Mouse (Mus musculus) embryonic facial prominence, embryonic 13.5 days (tissue): ENCODE measurements around the gene Dnajb1. TPM values are rescaled to one million over a fixed set of nuclear protein-coding genes. Genes with fewer than 3 reads are reported as not detected.
A peak's percentile ranks its signal among the peaks of the same experiment; 100 is the strongest.

ENCODE experiments used
- ATAC-seq: fragments of 200-750 bp; cut with Nextera tagmentation; 2 replicates; pipeline ENCODE4 v1.8.0; 2017; ENCODE audit warnings: low read depth; ENCODE audit not compliant: insufficient number of reproducible peaks, insufficient read depth, low FRiP score, low TSS enrichment
- H3K27ac ChIP-seq: fragments of 300-500 bp; sonication (generic); 2 replicates; pipeline ENCODE4 v1.5.1; 2015; ENCODE audit warnings: moderate library complexity, mild to moderate bottlenecking, inconsistent platforms
- H3K27me3 ChIP-seq: fragments of 300-500 bp; sonication (generic); 2 replicates; pipeline ENCODE4 v1.6.1; 2015; ENCODE audit warnings: mild to moderate bottlenecking, inconsistent platforms
- H3K36me3 ChIP-seq: fragments of 300-500 bp; sonication (generic); 2 replicates; pipeline ENCODE4 v1.6.1; 2015; ENCODE audit warnings: mild to moderate bottlenecking, inconsistent platforms
- H3K4me1 ChIP-seq: fragments of 300-500 bp; sonication (generic); 2 replicates; pipeline ENCODE4 v1.6.1; 2015; ENCODE audit warnings: inconsistent platforms
- H3K4me2 ChIP-seq: fragments of 300-500 bp; sonication (generic); 2 replicates; pipeline ENCODE4 v1.6.1; 2015; ENCODE audit warnings: moderate library complexity, mild to moderate bottlenecking, inconsistent platforms
- H3K4me3 ChIP-seq: fragments of 300-500 bp; sonication (generic); 2 replicates; pipeline ENCODE4 v1.5.1; 2015; ENCODE audit warnings: mild to moderate bottlenecking, inconsistent platforms
- H3K9ac ChIP-seq: fragments of 300-500 bp; sonication (generic); 2 replicates; pipeline ENCODE4 v1.6.1; 2015; ENCODE audit warnings: mild to moderate bottlenecking, inconsistent platforms
- H3K9me3 ChIP-seq: fragments of 300-500 bp; sonication (generic); 2 replicates; pipeline ENCODE4 v1.6.1; 2016; ENCODE audit warnings: inconsistent platforms
- WGBS: fragments of 180-500 bp; shearing (Covaris S2); methylation state at CpG from one replicate; pipeline ENCODE4 v1.1.7; 2015; ENCODE audit warnings: mixed read lengths; 5-methylcytosine and 5-hydroxymethylcytosine counted together
- polyA plus RNA-seq: library from polyadenylated mRNA; unstranded; fragments of >200 nt; fragmentation: Nextera tagmentation; extraction: Ambion mirVana; gene quantifications from 2 replicates; pipeline ENCODE4 v1.2.1, GENCODE M21; 2015

Dnajb1 gene
- polyA plus RNA-seq, 1 experiment from 2014 or later: 68.8 TPM

DNA sequence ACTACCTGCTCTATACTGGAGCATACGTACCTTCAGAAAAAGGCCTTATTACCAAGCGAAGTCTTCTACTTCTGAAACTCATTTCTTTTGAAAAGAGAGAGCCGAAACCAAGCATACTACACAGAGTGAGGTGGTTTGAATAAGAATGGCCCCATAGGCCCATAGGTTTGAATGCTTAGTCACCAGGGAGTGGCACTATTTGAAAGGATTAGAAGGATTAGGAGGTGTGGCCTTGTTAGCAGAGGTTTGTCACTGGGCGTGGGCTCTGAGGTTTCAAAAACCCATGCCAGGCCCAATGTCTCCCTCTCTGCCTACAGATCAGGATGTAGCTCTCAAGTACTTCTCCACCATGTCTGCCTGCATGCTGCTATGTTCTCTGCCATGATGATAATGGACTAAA, 40.0 kb downstream of the Dnajb1 start:
- WGBS: 95% methylated on average over 4 of the region's 4 CpGs
- ATAC-seq: no peak

DNA sequence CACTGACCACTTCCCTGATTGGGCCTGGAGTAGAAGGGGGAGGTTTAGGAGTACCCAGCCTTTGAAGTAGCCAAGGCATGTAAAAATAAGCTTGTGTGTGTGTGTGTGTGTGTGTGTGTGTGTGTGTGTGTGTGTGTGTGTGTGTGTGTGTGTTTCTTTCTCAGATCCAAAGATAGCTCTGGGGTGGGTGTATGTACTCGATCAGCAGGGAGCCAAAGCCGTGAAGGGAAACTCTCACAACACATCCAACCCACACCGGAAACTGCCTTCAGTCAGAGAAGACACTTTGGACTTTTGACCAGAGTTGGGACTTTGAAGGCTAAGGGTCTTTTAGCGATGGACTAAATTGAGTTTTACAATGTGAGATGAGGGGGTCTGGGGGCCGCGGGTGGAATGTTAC, 41.7 kb downstream of the Dnajb1 start:
- no peak overlapping the region for H3K27ac ChIP-seq
- no peak for ATAC-seq
- H3K4me2 ChIP-seq: no peak overlapping the region
- H3K4me3 ChIP-seq: no peak overlapping the region
- WGBS: 89% methylated on average over 6 of the region's 6 CpGs
- H3K27me3 ChIP-seq: no peaks in the 10 kb centered on the region
- H3K9me3 ChIP-seq: no peaks in the 10 kb centered on the region
- H3K9ac ChIP-seq: no peak overlapping the region
- H3K4me1 ChIP-seq: peaks cover 30% of the 10 kb centered on the region
- peaks cover 3% of the 10 kb centered on the region for H3K36me3 ChIP-seq

More for the DNA sequence above, 40.0 kb downstream of the Dnajb1 start:
- no peaks in the 10 kb centered on the region for H3K36me3 ChIP-seq
- H3K27me3 ChIP-seq: no peaks in the 10 kb centered on the region
- H3K4me3 ChIP-seq: no peak overlapping the region
- H3K27ac ChIP-seq: no peak overlapping the region
- H3K4me2 ChIP-seq: no peak overlapping the region
- H3K9me3 ChIP-seq: no peaks in the 10 kb centered on the region
- H3K9ac ChIP-seq: no peak overlapping the region
- H3K4me1 ChIP-seq: peaks cover 16% of the 10 kb centered on the region

DNA sequence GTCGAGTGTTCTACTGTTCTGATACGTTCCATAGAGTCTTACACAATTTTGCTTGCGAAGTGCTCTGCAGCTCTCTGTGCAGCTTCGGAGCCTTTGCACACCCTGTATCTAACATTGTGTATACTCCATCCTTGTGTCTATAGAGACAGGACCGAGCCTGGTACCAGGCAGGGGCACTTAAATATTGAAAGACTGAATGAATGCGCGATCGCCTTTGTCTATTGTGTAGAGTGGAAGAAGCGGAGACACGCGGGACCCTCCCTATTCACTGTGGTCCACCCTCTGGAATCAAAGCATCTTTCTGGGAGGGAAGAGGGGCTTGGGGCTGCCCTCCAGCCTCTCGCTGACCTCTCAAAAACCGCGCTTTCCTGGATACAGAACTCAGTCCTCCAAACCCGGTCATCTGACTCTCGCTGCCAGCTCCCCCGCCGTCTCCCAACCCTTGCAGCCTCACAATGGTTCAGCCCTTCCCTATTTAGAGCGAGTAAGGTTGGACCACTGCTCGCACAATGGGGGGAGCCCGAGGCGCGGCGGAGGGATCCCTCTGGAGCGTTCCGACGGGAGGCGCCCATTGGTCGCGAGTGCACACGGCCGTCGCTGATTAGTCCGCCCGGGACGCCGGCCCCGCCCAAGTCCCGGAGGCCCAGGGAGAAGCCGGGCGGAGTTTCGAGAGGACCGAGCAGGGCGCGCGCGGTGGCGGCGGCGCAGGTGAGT, 44.2 kb downstream of the Dnajb1 start, which contains the start of gene Gipc1:
TSS of gene Gipc1 (plus strand) at position 648 of the 714 bp plus-strand sequence.
- Histone ChIP-seq H3K36me3 (peaks cover 25% of the 10 kb centered on the region), H3K27ac (peak within 1 kb of the TSS; percentile 88), H3K9ac (peak within 1 kb of the TSS; percentile 90), H3K4me1 (peaks cover 15% of the 10 kb centered on the region), H3K4me2 (peak within 1 kb of the TSS; percentile 95), H3K4me3 (peak within 1 kb of the TSS; percentile 85), H3K9me3 (no peaks in the 10 kb centered on the region), H3K27me3 (no peaks in the 10 kb centered on the region)
- peak; percentile 95 for ATAC-seq
- 5% methylated on average over 49 of the region's 50 CpGs for WGBS

DNA sequence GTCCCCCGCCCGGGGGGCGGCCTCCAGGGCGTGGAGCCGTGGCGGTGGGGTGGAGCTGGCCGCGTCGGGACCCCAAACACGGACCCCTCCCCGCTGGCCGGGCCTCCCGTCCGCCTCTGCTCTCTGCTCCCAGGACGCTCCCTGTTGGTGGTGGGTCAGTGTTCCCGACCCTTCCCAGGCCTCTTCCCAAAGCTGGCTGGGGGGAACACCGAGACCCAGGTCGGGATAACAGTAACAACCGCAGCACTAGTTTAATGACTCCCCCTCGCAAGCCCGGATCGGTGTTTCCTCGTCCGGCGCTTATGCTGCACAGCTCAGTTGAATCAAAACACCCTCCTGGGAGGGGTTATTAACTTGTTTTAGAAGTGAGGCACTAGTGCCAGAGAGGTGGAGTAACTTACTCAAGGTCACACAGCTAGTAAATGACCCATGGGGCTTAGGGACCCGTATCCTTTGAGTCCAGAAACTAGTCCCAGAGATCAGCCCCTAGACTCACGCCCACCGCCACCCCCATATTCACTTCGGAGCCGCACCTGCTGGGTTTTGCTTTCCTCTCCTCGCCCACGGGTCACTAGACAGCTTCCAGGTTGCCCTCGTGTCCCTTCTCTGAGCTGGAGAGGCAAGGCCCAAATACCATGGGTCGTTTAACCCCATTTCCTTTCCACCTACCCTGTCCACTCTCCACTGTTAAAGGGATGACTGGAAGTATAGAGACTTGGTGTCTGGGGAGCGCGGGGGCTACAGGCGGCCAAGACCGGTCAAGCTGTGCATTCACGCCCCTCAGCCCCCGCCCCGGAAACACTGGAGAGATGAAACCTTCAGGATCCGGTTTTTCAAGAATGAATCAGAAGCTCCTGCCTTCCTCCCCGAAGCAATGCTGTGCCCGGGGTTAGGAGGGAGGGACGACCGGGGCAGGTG, 45.0 kb downstream of the Dnajb1 start:
- Histone ChIP-seq H3K9me3 (no peaks in the 10 kb centered on the region), H3K27me3 (no peaks in the 10 kb centered on the region), H3K9ac (peak overlapping the region; percentile 90), H3K4me2 (peak overlapping the region; percentile 95), H3K4me3 (peak overlapping the region; percentile 85), H3K36me3 (peaks cover 33% of the 10 kb centered on the region), H3K27ac (peak overlapping the region; percentile 84), H3K4me1 (peaks cover 15% of the 10 kb centered on the region)
- 1% methylated on average over 45 of the region's 46 CpGs for WGBS
- no peak; the same call in 1 of the 2 replicates for ATAC-seq

DNA sequence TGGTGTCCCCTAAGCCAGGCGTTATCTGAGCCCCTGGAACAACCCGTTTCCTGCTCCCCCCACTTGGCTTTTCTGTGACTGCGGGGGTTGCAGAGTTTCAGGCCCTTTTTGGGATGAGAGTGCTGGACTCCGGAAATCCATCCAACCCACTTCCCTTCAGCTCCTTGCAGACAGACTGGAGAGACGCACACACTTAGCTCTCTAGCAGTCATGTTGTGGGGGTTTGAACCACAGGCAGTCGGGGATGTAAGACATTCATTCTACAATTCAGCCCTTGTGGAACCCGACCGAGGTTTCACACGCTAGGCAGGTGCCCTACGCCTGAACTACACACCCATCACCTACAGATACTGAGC, 45.6 kb downstream of the Dnajb1 start:
- 30% methylated on average over 10 of the region's 10 CpGs for WGBS
- Histone ChIP-seq H3K36me3 (peaks cover 35% of the 10 kb centered on the region), H3K27me3 (no peaks in the 10 kb centered on the region), H3K9me3 (no peaks in the 10 kb centered on the region), H3K27ac (peak overlapping the region; percentile 84), H3K4me1 (peaks cover 15% of the 10 kb centered on the region), H3K4me3 (peak overlapping the region; percentile 85), H3K9ac (peak overlapping the region; percentile 90), H3K4me2 (peak overlapping the region; percentile 95)
- no peak for ATAC-seq

DNA sequence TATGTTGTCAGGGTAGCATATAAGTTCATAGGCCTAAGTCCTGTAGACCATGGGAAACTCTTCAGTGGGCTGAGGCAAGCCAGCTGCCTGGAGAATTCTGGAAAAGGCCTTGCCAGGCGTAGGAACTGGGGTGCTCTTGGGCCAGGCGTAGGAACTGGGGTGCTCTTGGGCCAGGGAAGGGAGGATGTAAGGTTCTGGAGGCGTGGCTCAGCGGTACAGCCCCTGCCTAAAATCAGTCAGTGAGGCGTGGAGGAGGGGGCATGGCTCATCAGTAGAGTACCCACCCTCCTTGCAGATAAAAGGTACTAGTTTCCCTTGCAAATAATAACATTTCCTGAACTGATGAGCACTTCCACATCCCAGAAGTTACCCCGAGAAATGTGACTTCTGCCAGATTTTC, 46.7 kb downstream of the Dnajb1 start:
- ATAC-seq: no peak
- WGBS: 92% methylated on average over 6 of the region's 6 CpGs
- Histone ChIP-seq H3K4me2 (no peak overlapping the region), H3K9me3 (no peaks in the 10 kb centered on the region), H3K9ac (no peak overlapping the region), H3K4me3 (no peak overlapping the region), H3K27ac (no peak overlapping the region), H3K36me3 (peaks cover 40% of the 10 kb centered on the region), H3K4me1 (peaks cover 17% of the 10 kb centered on the region), H3K27me3 (no peaks in the 10 kb centered on the region)

DNA sequence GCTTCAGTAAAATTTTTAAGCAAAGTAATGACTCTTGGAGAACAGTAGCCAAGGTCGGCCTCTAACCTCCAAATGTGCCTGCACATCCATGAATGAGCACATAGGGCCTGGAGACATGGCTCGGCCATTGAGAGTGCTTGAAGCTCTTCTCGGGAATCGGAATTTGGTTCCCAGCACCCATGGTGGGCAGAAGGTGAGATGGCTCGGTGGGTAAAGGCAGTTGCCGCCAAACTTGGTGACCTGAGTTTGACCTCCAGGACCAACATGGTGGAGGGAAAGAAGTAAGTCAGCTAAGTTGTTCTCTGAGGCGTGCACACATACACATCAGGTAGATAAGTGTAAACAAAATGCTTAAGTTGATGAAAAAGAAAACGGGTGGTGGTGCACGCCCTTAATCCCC, 48.0 kb downstream of the Dnajb1 start:
- Histone ChIP-seq H3K4me1 (peaks cover 30% of the 10 kb centered on the region), H3K9ac (no peak overlapping the region), H3K4me2 (no peak overlapping the region), H3K27ac (no peak overlapping the region), H3K27me3 (no peaks in the 10 kb centered on the region), H3K36me3 (peaks cover 40% of the 10 kb centered on the region), H3K9me3 (no peaks in the 10 kb centered on the region), H3K4me3 (no peak overlapping the region)
- WGBS: 89% methylated on average over 9 of the region's 9 CpGs
- ATAC-seq: no peak

DNA sequence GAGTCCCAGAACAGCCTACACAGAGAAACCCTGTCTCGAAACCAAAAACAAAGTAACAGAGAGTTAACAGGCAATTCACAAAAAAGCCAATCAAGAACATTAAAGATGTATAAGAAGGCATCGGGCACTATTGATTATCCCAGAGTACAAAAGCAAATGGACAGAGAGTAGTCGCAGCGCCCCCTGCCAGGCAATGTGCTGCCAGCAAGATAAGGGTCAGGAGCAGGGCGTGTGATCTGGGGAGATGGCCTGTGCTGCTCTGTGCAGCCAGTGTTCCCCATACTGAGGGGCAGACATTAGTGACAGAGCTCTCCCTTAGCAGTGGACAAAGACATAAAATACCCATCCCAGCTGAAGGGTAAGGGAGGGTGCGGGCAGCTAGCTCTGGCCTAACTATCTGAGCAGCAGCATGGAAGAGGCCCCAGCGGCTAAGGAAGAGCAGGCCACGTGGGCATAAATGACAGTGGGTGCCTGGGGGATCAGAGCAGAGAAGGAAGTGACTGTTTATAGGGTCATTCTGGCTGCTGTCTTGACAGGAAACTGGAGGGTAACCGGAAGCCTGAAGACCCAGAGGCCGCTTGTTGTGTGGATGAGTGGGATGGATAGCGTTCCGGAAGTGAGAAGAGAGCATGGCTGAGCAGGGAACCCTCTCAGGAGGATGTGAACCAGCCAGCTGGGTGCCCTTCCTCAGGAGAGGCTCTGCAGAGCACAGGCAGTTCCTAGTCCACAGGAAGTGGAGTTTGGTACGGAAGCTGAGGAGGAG, 48.7 kb downstream of the Dnajb1 start:
- no peak overlapping the region for H3K9ac ChIP-seq
- H3K36me3 ChIP-seq: peaks cover 40% of the 10 kb centered on the region
- no peaks in the 10 kb centered on the region for H3K27me3 ChIP-seq
- no peak for ATAC-seq
- peaks cover 36% of the 10 kb centered on the region for H3K4me1 ChIP-seq
- no peak overlapping the region for H3K4me2 ChIP-seq
- 0 out of 2 replicates have a peak overlapping the region, but pooled peaks have one; percentile 11 for H3K27ac ChIP-seq
- H3K9me3 ChIP-seq: no peaks in the 10 kb centered on the region
- 72% methylated on average over 13 of the region's 13 CpGs for WGBS
- H3K4me3 ChIP-seq: no peak overlapping the region

DNA sequence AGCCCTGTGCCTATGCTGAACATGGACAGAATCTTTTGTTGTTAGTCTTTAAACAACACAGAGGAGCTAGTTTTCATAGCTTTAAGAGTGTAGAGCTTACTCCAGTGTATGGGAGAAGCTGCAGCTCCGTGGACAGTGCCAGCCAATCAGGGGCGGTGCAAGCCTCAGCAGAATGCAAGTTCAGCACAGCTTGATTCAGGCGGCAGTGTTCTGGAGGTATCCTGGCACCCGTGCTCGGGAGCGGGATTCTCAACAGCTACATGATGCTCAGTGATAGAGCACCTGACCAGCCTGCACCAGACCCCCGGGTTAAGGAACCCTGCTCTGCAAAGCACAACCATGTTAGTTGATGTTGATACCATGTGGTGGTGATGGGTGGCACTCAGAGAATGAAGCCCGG, 52.6 kb downstream of the Dnajb1 start:
- Histone ChIP-seq H3K4me2 (peak overlapping the region; percentile 56), H3K9me3 (no peaks in the 10 kb centered on the region), H3K27ac (peak overlapping the region; percentile 74), H3K4me1 (peaks cover 57% of the 10 kb centered on the region), H3K36me3 (peaks cover 45% of the 10 kb centered on the region), H3K27me3 (no peaks in the 10 kb centered on the region), H3K9ac (peak overlapping the region; percentile 64), H3K4me3 (peak overlapping the region; percentile 29; the same call in 1 of the 2 replicates)
- no peak for ATAC-seq
- WGBS: 9% methylated on average over 8 of the region's 8 CpGs

DNA sequence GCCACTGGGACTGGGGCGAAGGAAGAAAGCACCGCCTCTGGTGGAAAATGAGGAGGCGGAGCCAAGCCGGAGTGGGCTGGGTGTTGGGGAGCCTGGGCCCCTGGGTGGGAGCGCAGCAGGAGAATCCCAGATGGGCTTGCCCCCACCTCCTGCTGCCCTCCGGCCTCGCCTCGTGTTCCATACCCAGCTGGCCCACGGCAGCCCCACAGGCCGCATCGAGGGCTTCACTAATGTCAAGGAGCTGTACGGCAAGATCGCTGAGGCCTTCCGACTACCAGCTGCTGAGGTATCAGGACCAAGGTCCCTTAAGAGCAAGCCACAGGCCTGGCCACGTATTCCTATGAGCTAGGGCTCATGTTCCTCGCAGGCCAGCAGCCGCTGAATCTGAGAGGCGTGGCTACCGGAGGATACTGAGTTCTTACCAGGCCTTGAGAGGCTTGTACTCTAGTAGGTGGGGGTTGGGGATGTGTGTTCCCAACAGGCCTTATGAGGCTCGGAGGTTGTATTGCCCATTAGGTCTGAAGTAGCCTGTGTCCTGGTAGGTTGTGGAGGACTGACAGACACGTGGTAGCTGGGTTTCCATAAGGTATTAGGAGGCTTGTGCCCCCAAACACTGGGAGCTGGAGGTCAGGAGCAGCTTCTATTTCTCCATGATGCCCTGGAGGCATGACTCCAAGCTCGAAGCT, 53.1 kb downstream of the Dnajb1 start:
- peak overlapping the region; percentile 29 for H3K4me3 ChIP-seq
- peak overlapping the region; percentile 56 for H3K4me2 ChIP-seq
- H3K9me3 ChIP-seq: no peaks in the 10 kb centered on the region
- peaks cover 40% of the 10 kb centered on the region for H3K36me3 ChIP-seq
- peak overlapping the region; percentile 64 for H3K9ac ChIP-seq
- ATAC-seq: 0 out of 2 replicates have a peak, but pooled peaks have one; percentile 27
- H3K4me1 ChIP-seq: peaks cover 63% of the 10 kb centered on the region
- WGBS: 7% methylated on average over 22 of the region's 22 CpGs
- H3K27ac ChIP-seq: peak overlapping the region; percentile 74
- H3K27me3 ChIP-seq: no peaks in the 10 kb centered on the region
